Mouse (Mus musculus) stomach, postnatal 0 days (tissue): ENCODE results near the gene Pnisr.

Experiments
- CTCF ChIP-seq: IDR thresholded peaks from 2 replicates; pipeline ENCODE4 v1.5.1; 2016; ENCODE audit warnings: antibody characterized with exemption, low read depth, mild to moderate bottlenecking, moderate library complexity
- EP300 ChIP-seq: optimal IDR thresholded peaks from 2 replicates; pipeline ENCODE3; 2016; ENCODE audit warnings: antibody characterized with exemption

DNA sequence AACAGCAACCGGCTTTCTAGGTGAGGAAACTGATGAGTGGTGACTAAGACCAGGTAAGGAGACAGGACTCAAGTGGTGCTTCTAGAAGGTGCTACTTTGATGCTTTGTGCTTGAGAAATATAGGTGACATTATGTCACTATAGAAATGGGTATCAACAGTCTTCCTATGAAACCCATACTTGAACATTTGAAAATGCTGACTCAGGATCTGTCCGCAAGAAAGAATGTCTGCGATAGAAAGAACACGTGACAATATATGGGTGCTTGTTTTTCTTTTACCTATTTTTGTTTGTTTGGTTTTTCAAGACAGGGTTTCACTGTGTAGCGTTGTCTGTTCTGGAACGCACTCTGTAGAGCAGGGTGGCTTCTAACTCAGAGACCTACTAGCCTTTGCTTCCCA, 34.7 kb upstream of the Pnisr start:
- TF ChIP-seq EP300 (no peak), CTCF (no peak)
